Mouse (Mus musculus) ES-Bruce4 (cell line): ENCODE measurements around the gene Gda.

Experiments
- CTCF ChIP-seq: IDR thresholded peaks from one replicate; pipeline ENCODE4 v1.8.1; 2011; ENCODE audit warnings: low read depth, low read length
- EP300 ChIP-seq: IDR thresholded peaks from 2 replicates; pipeline ENCODE4 v1.6.1; 2011; ENCODE audit warnings: low read depth, low read length; ENCODE audit not compliant: insufficient read depth
- POLR2A ChIP-seq: IDR thresholded peaks from one replicate; pipeline ENCODE4 v1.8.1; 2011; ENCODE audit warnings: low read length; ENCODE audit not compliant: insufficient read depth

DNA sequence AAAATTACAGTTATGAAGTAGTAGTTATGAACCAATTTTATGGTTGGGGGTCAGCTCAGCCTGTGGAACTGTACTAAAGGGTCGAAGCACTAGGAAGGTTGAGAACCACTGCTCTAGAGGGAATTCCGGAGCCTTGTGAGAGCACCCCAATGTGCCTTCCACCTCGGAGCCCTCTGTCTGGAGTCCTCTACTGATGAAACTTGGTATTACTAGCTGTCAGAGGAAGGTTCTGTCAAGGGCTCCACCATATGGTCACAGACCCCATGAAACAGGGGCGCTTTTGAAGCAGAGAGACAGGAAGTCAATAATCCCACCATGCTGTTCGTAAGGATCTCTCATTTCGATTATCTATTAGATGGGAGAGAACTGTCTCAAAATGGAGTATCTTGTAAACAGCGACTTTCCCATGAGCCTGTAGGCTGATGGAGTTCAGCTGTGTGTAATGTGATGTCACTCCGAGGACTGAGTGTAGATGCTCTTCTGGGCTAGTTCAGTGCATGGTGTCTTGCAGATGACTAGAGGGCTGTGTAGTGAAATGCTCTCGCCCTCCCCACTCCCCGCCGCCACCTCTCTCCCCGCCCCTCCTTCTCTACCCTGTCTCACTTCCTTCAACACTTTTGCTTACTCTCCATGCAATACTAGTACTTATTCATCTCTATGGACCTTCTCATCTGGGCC, 100.7 kb downstream of the Gda start:
- peak; percentile 18 for TF ChIP-seq CTCF
- TF ChIP-seq EP300: no peak
- no peak for TF ChIP-seq POLR2A
